Mouse (Mus musculus) limb, embryonic 13.5 days (tissue): ENCODE measurements at regions not wholly inside any gene's neighbourhood (a gene's known extent, or its start where the extent isn't known, plus 50 kb on each side); places are given as distances from the start of the nearest gene placed in this dataset.

Source experiments
- ATAC-seq: fragments of 200-750 bp; cut with Nextera tagmentation; 2 replicates; pipeline ENCODE4 v1.8.0; 2017; ENCODE audit warnings: low read depth, moderate number of reproducible peaks, moderate TSS enrichment; ENCODE audit not compliant: low FRiP score
- H3K27ac ChIP-seq: fragments of 300-500 bp; sonication (generic); 2 replicates; pipeline ENCODE4 v1.5.1; 2015; ENCODE audit warnings: inconsistent platforms, mild to moderate bottlenecking, moderate library complexity
- H3K27me3 ChIP-seq: fragments of 300-500 bp; sonication (generic); 2 replicates; pipeline ENCODE4 v1.6.1; 2015; ENCODE audit warnings: mild to moderate bottlenecking, inconsistent platforms
- H3K36me3 ChIP-seq: fragments of 300-500 bp; sonication (generic); 2 replicates; pipeline ENCODE4 v1.6.1; 2015; ENCODE audit warnings: inconsistent platforms, mild to moderate bottlenecking, moderate library complexity
- H3K4me1 ChIP-seq: fragments of 300-500 bp; sonication (generic); 2 replicates; pipeline ENCODE4 v1.6.1; 2015; ENCODE audit warnings: inconsistent platforms
- H3K4me2 ChIP-seq: fragments of 300-500 bp; sonication (generic); replicated peaks from 2 replicates; pipeline ENCODE4 v1.6.1; 2015; ENCODE audit warnings: inconsistent platforms, mild to moderate bottlenecking, moderate library complexity
- H3K4me3 ChIP-seq: fragments of 300-500 bp; sonication (generic); 2 replicates; pipeline ENCODE4 v1.5.1; 2015; ENCODE audit warnings: moderate library complexity, mild to moderate bottlenecking, inconsistent platforms
- H3K9ac ChIP-seq: fragments of 300-500 bp; sonication (generic); 2 replicates; pipeline ENCODE4 v1.6.1; 2015; ENCODE audit warnings: mild to moderate bottlenecking, inconsistent platforms
- H3K9me3 ChIP-seq: fragments of 300-500 bp; sonication (generic); 2 replicates; pipeline ENCODE4 v1.6.1; 2016; ENCODE audit warnings: inconsistent platforms
- WGBS: fragments of 180-500 bp; shearing (Covaris S2); methylation state at CpG from one replicate; pipeline ENCODE4 v1.1.7; 2015; 5-methylcytosine and 5-hydroxymethylcytosine counted together

GRCm38 (mm10) chrX:12930242-12930641, 141.1 kb upstream of the Usp9x start:
- Histone ChIP-seq H3K4me2 (no peak overlapping the region), H3K9ac (no peak overlapping the region), H3K9me3 (no peaks in the 10 kb centered on the region), H3K27ac (no peak overlapping the region), H3K4me1 (no peaks in the 10 kb centered on the region), H3K4me3 (no peak overlapping the region), H3K27me3 (no peaks in the 10 kb centered on the region), H3K36me3 (no peaks in the 10 kb centered on the region)
- no peak for ATAC-seq
- WGBS: 70% methylated on average over 2 of the region's 2 CpGs

GRCm38 (mm10) chrX:12927797-12928589, 143.3 kb upstream of the Usp9x start:
- H3K9me3 ChIP-seq: no peaks in the 10 kb centered on the region
- H3K4me2 ChIP-seq: no peak overlapping the region
- no peaks in the 10 kb centered on the region for H3K36me3 ChIP-seq
- no peak overlapping the region for H3K9ac ChIP-seq
- 58% methylated on average over 11 of the region's 11 CpGs for whole genome bisulfite sequencing
- H3K27me3 ChIP-seq: no peaks in the 10 kb centered on the region
- no peaks in the 10 kb centered on the region for H3K4me1 ChIP-seq
- no peak overlapping the region for H3K4me3 ChIP-seq
- H3K27ac ChIP-seq: no peak overlapping the region
- no peak for ATAC-seq

- H3K36me3 ChIP-seq: no peaks in the 10 kb centered on the region
- no peak overlapping the region for H3K27ac ChIP-seq
- no peak overlapping the region for H3K9ac ChIP-seq
- no peaks in the 10 kb centered on the region for H3K27me3 ChIP-seq
- no peak overlapping the region for H3K4me2 ChIP-seq
- H3K9me3 ChIP-seq: no peaks in the 10 kb centered on the region
- WGBS: 75% methylated on average over 10 of the region's 10 CpGs
- H3K4me1 ChIP-seq: no peaks in the 10 kb centered on the region
- ATAC-seq: no peak
- no peak overlapping the region for H3K4me3 ChIP-seq
These were observed 146.3 kb upstream of the Usp9x start for GRCm38 (mm10) chrX:12924705-12925644.

GRCm38 (mm10) chrX:12919576-12919975, 151.7 kb upstream of the Usp9x start:
- 23% methylated on average over 3 of the region's 3 CpGs for WGBS
- H3K27ac ChIP-seq: no peak overlapping the region
- H3K9ac ChIP-seq: no peak overlapping the region
- H3K4me2 ChIP-seq: no peak overlapping the region
- H3K4me3 ChIP-seq: no peak overlapping the region
- H3K27me3 ChIP-seq: peaks cover 9% of the 10 kb centered on the region; the same call in 1 of the 2 replicates
- H3K9me3 ChIP-seq: no peaks in the 10 kb centered on the region
- H3K4me1 ChIP-seq: no peaks in the 10 kb centered on the region
- no peaks in the 10 kb centered on the region for H3K36me3 ChIP-seq
- ATAC-seq: no peak

- WGBS: 28% methylated on average over 13 of the region's 13 CpGs
- ATAC-seq: peak; percentile 59; the same call in 1 of the 2 replicates
These were observed 154.2 kb upstream of the Usp9x start for GRCm38 (mm10) chrX:12917105-12917504.

GRCm38 (mm10) chrX:12916684-12917083, 154.6 kb upstream of the Usp9x start:
- Histone ChIP-seq H3K9ac (no peak overlapping the region), H3K4me1 (no peaks in the 10 kb centered on the region), H3K27me3 (peaks cover 9% of the 10 kb centered on the region; the same call in 1 of the 2 replicates), H3K27ac (no peak overlapping the region), H3K4me2 (peak overlapping the region; percentile 50), H3K36me3 (no peaks in the 10 kb centered on the region), H3K4me3 (peak overlapping the region; percentile 20), H3K9me3 (no peaks in the 10 kb centered on the region)
- WGBS: 23% methylated on average over 11 of the region's 11 CpGs
- ATAC-seq: no peak

More at GRCm38 (mm10) chrX:12917105-12917504, 154.2 kb upstream of the Usp9x start:
- no peaks in the 10 kb centered on the region for H3K4me1 ChIP-seq
- peak overlapping the region; percentile 50 for H3K4me2 ChIP-seq
- no peaks in the 10 kb centered on the region for H3K36me3 ChIP-seq
- no peaks in the 10 kb centered on the region for H3K9me3 ChIP-seq
- H3K27me3 ChIP-seq: peaks cover 9% of the 10 kb centered on the region; the same call in 1 of the 2 replicates
- H3K4me3 ChIP-seq: peak overlapping the region; percentile 20
- H3K9ac ChIP-seq: no peak overlapping the region
- H3K27ac ChIP-seq: no peak overlapping the region

- H3K36me3 ChIP-seq: no peaks in the 10 kb centered on the region
- no peaks in the 10 kb centered on the region for H3K9me3 ChIP-seq
- H3K4me1 ChIP-seq: no peaks in the 10 kb centered on the region
- no peak for ATAC-seq
- no peak overlapping the region for H3K4me3 ChIP-seq
- H3K27ac ChIP-seq: no peak overlapping the region
- 0 out of 2 replicates have a peak, but pooled peaks cover 2% of the 10 kb centered on the region for H3K27me3 ChIP-seq
- no peak overlapping the region for H3K9ac ChIP-seq
- no peak overlapping the region for H3K4me2 ChIP-seq
- WGBS: 80% methylated on average over 7 of the region's 7 CpGs
These were observed 138.4 kb upstream of the Med14 start for GRCm38 (mm10) chrX:12900256-12900655.

GRCm38 (mm10) chrX:12891468-12891867, 129.6 kb upstream of the Med14 start:
- ATAC-seq: no peak
- no peak overlapping the region for H3K27ac ChIP-seq
- 77% methylated on average over 7 of the region's 7 CpGs for WGBS

GRCm38 (mm10) chrX:12889482-12889808, 127.6 kb upstream of the Med14 start:
- no peak overlapping the region for H3K4me2 ChIP-seq
- no peak overlapping the region for H3K9ac ChIP-seq
- no peaks in the 10 kb centered on the region for H3K36me3 ChIP-seq
- ATAC-seq: no peak
- H3K4me3 ChIP-seq: no peak overlapping the region
- 65% methylated on average over 1 of the region's 3 CpGs for WGBS
- no peaks in the 10 kb centered on the region for H3K4me1 ChIP-seq
- no peaks in the 10 kb centered on the region for H3K27me3 ChIP-seq
- H3K27ac ChIP-seq: no peak overlapping the region
- no peaks in the 10 kb centered on the region for H3K9me3 ChIP-seq

More at GRCm38 (mm10) chrX:12891468-12891867, 129.6 kb upstream of the Med14 start:
- Histone ChIP-seq H3K4me2 (no peak overlapping the region), H3K9ac (no peak overlapping the region), H3K9me3 (no peaks in the 10 kb centered on the region), H3K4me1 (no peaks in the 10 kb centered on the region), H3K36me3 (no peaks in the 10 kb centered on the region), H3K4me3 (no peak overlapping the region), H3K27me3 (no peaks in the 10 kb centered on the region)

GRCm38 (mm10) chrX:12888708-12889481, 127.0 kb upstream of the Med14 start:
- Histone ChIP-seq H3K27me3 (no peaks in the 10 kb centered on the region), H3K9ac (no peak overlapping the region), H3K27ac (no peak overlapping the region), H3K36me3 (no peaks in the 10 kb centered on the region), H3K4me2 (no peak overlapping the region), H3K4me1 (no peaks in the 10 kb centered on the region), H3K9me3 (no peaks in the 10 kb centered on the region), H3K4me3 (no peak overlapping the region)
- 85% methylated on average over 2 of the region's 3 CpGs for WGBS
- no peak for ATAC-seq

GRCm38 (mm10) chrX:12888010-12888707, 126.3 kb upstream of the Med14 start:
- no peaks in the 10 kb centered on the region for H3K4me1 ChIP-seq
- ATAC-seq: no peak
- 49% methylated on average over 11 of the region's 11 CpGs for WGBS
- no peak overlapping the region for H3K9ac ChIP-seq
- no peak overlapping the region for H3K4me2 ChIP-seq
- H3K27me3 ChIP-seq: no peaks in the 10 kb centered on the region
- no peak overlapping the region for H3K27ac ChIP-seq
- H3K36me3 ChIP-seq: no peaks in the 10 kb centered on the region
- H3K4me3 ChIP-seq: no peak overlapping the region
- no peaks in the 10 kb centered on the region for H3K9me3 ChIP-seq
